22 mouse cellular contexts compared by ENCODE assay signal in genomic region chr12:54959569-54959968, GRCm38 (mm10). TPM values are rescaled to one million over a fixed set of nuclear protein-coding genes. Genes with fewer than 3 reads are reported as not detected.
DNase-seq lines count a peak whose midpoint lies in the region; ATAC-seq lines count a peak whose summit lies in the region.
"Had no signal": no experiment of that assay in that cellular context is flagged by ENCODE, and none has a peak within 500 bp of the region (broad histone marks: within the 10 kb centered on the region; RNA-seq: fewer than 3 reads in every experiment).

No protein-coding gene starts in this region.

- no peak overlapping the region for H3K4me2 ChIP-seq in liver, embryonic 12.5 days
- H3K4me2 ChIP-seq in liver, embryonic 16.5 days (ENCODE audit: low read depth, low read length), result peak overlapping the region; percentile 27
- H3K4me2 ChIP-seq: forebrain, embryonic 13.5 days; hindbrain, embryonic 13.5 days; liver, embryonic 13.5 days; neural tube, embryonic 15.5 days had no signal

- H3K27ac ChIP-seq in liver, embryonic 12.5 days, result no peak overlapping the region
- peak overlapping the region; percentile 69; the same call in 1 of the 2 replicates for H3K27ac ChIP-seq in liver, embryonic 16.5 days (ENCODE audit: low read length)
- H3K27ac ChIP-seq: forebrain, embryonic 13.5 days; hindbrain, embryonic 13.5 days; neural tube, embryonic 15.5 days had no signal

- peaks cover 47% of the 10 kb centered on the region for H3K36me3 ChIP-seq in liver, embryonic 12.5 days
- peaks cover 10% of the 10 kb centered on the region for H3K36me3 ChIP-seq in liver, embryonic 16.5 days (ENCODE audit: control insufficient read depth, insufficient read depth)
- H3K36me3 ChIP-seq: hindbrain, embryonic 13.5 days; neural tube, embryonic 15.5 days had no signal

- no peaks in the 10 kb centered on the region for H3K9me3 ChIP-seq in liver, embryonic 12.5 days (replicated peaks)
- no peaks in the 10 kb centered on the region for H3K9me3 ChIP-seq in liver, embryonic 16.5 days (replicated peaks; ENCODE audit: control insufficient read depth, low read length)
- H3K9me3 ChIP-seq: forebrain, embryonic 13.5 days; hindbrain, embryonic 13.5 days; liver, embryonic 13.5 days; megakaryocyte, embryonic 14.5 days; neural tube, embryonic 15.5 days had no signal

- no peaks in the 10 kb centered on the region for H3K27me3 ChIP-seq in liver, embryonic 12.5 days (replicated peaks)
- no peaks in the 10 kb centered on the region for H3K27me3 ChIP-seq in liver, embryonic 16.5 days (ENCODE audit: control insufficient read depth, insufficient read depth, low read depth, low read length)
- H3K27me3 ChIP-seq: forebrain, embryonic 13.5 days; hindbrain, embryonic 13.5 days; liver, embryonic 13.5 days; megakaryocyte, embryonic 14.5 days; neural tube, embryonic 15.5 days had no signal

- DNase-seq in liver, result peak; percentile 18
- DNase-seq in fat pad, adult 2 months (ENCODE audit: extremely low read depth, low read depth, low spot score), result peak; percentile 18
- DNase-seq in cerebellum, postnatal 14 days, result no peak
- no peak for DNase-seq in frontal cortex, adult 2 months (ENCODE audit: extremely low spot score in 1 of 2, low spot score in 1 of 2)
- DNase-seq in retina, postnatal 1 day, result no peak
- DNase-seq: cerebellum, adult 9-11 months; gastrocnemius, postnatal 36 days; liver, embryonic 13.5 days had no signal

- no peak overlapping the region for H3K4me3 ChIP-seq in liver, embryonic 12.5 days
- no peak overlapping the region for H3K4me3 ChIP-seq in liver, embryonic 16.5 days (ENCODE audit: low read depth, low read length)
- H3K4me3 ChIP-seq: forebrain, embryonic 13.5 days; hindbrain, embryonic 13.5 days; liver, embryonic 13.5 days; megakaryocyte, embryonic 14.5 days; neural tube, embryonic 15.5 days had no signal

- no peak overlapping the region for H3K9ac ChIP-seq in liver, embryonic 12.5 days
- no peak overlapping the region for H3K9ac ChIP-seq in liver, embryonic 16.5 days (ENCODE audit: low read depth, low read length)
- H3K9ac ChIP-seq: forebrain, embryonic 13.5 days; hindbrain, embryonic 13.5 days; liver, embryonic 13.5 days; neural tube, embryonic 15.5 days had no signal

- ATAC-seq in liver, embryonic 12.5 days, result no peak
- peak; percentile 78 for ATAC-seq in liver, embryonic 16.5 days (ENCODE audit: low read depth)
- ATAC-seq in megakaryocyte progenitor cell, adult 5-6 weeks (replicated peaks; ENCODE audit: poor library complexity), result peak; percentile 86
- ATAC-seq: forebrain, embryonic 13.5 days had no signal

- 60% methylated on average over 2 of the region's 2 CpGs for WGBS in liver, embryonic 12.5 days (ENCODE audit: insufficient replicate concordance)
- WGBS in liver, embryonic 16.5 days (ENCODE audit: insufficient replicate concordance), result 46% methylated on average over 2 of the region's 2 CpGs

- H3K4me1 ChIP-seq in liver, embryonic 12.5 days, result peaks cover 36% of the 10 kb centered on the region
- peaks cover 9% of the 10 kb centered on the region for H3K4me1 ChIP-seq in liver, embryonic 16.5 days (ENCODE audit: control insufficient read depth, low read depth, low read length)
- H3K4me1 ChIP-seq: neural tube, embryonic 15.5 days had no signal

RNA-seq across cellular contexts. Expression of gene Gm20403, which starts 26.8 kb away (rescaled TPM):
- polyA plus RNA-seq in liver, embryonic 12.5 days (2016; fragmentation: Nextera tagmentation; extraction: Ambion mirVana), result 0.49 TPM in 1 of 2 replicates, not detected in the other
- polyA plus RNA-seq in liver, embryonic 16.5 days (2015; fragmentation: Nextera tagmentation; extraction: Ambion mirVana), result not detected in 2 replicates
- total RNA-seq in megakaryocyte progenitor cell, adult 5-6 weeks (2015), result not detected in 2 replicates
- total RNA-seq in megakaryocyte progenitor cell, adult 5-6 weeks (2017), result not detected in 2 replicates
- not detected in 2 replicates for polyA plus RNA-seq in frontal cortex, adult 2 months (2012; rRNA removed)
- total RNA-seq: gastrocnemius, postnatal 36 days; layer of hippocampus, adult 18-20 months; left cerebral cortex, postnatal 36 days; MEL had no signal
- polyA plus RNA-seq: forebrain, embryonic 13.5 days; heart, embryonic 16.5 days; hindbrain, embryonic 13.5 days; intestine, embryonic 14.5 days; kidney, embryonic 16.5 days; liver, embryonic 13.5 days; neural tube, embryonic 15.5 days; testis, adult 2 months had no signal

RNA-seq across cellular contexts. Expression of gene Baz1a, which starts 54.6 kb away (rescaled TPM):
- polyA plus RNA-seq in liver, embryonic 12.5 days (2016; fragmentation: Nextera tagmentation; extraction: Ambion mirVana), result 47.6 and 54.4 TPM in 2 replicates
- 23.6 and 26.8 TPM in 2 replicates for polyA plus RNA-seq in liver, embryonic 16.5 days (2015; fragmentation: Nextera tagmentation; extraction: Ambion mirVana)
- total RNA-seq in megakaryocyte progenitor cell, adult 5-6 weeks (2015), result 367 and 372 TPM in 2 replicates
- total RNA-seq in megakaryocyte progenitor cell, adult 5-6 weeks (2017), result 151 and 171 TPM in 2 replicates
- polyA plus RNA-seq in frontal cortex, adult 2 months (2012; rRNA removed), result 2.2 TPM in 2 replicates

Comparison
In these comparisons a context has a peak if more than half of its experiments do, and no peak if none do; other contexts are left out.
1. DNase-seq: peak in liver (single experiment) and fat pad, adult 2 months (single experiment); none in cerebellum, postnatal 14 days (0 of 2), frontal cortex, adult 2 months (0 of 2) and retina, postnatal 1 day (single experiment).